Mouse (Mus musculus): ENCODE measurements around the gene Palld. TPM values are rescaled to one million over a fixed set of nuclear protein-coding genes. Genes with fewer than 3 reads are reported as not detected.

The Palld gene
- polyA plus RNA-seq, 1 experiment: 2.7 TPM

DNA sequence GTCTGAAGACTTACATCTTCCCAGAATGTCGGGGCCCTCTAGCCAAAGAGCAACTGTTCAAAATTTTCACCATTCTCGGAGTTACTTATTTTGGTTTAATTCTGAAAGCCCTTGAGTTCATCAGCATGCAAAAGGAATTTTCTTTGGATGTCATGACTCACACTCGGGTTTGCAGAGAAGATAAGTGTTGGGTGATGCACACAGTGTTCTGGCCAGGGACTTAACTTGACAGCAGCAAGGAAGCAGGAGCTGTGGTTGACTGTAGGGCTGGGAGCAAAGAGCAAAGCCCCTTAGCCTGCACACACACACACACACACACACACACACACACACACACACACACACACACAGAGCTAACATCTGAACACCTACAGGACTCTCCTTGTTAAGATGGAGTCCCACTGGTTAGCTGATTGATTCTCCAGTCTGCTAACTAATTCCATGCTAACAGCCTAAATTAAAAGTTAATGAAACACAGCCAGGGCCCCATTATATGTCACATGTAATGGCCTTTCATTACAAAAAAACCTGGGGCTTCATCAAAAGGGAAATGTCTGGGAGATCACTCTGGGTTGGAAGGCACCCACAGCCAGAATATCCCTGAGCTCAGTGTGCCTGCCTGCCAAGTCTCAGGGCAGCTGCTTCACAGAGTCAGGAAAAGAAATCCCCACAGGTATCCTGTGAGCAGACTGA, 273.4 kb downstream of the Palld start:
- Histone ChIP-seq H3K36me3 (replicated peaks; ENCODE audit: low read length) (no peaks in the 10 kb centered on the region), H3K9me3 (no peaks in the 10 kb centered on the region), H3K4me1 (peaks cover 21% of the 10 kb centered on the region), H3K4me3 (replicated peaks) (no peak overlapping the region), H3K27me3 (replicated peaks) (peaks cover under 1% of the 10 kb centered on the region)
- TF ChIP-seq FLI1 (IDR thresholded peaks at IDR 0.05; ENCODE audit: low read length) (no peak), GATA1 (IDR thresholded peaks at IDR 0.05; ENCODE audit: borderline replicate concordance, low read length) (no peak)

DNA sequence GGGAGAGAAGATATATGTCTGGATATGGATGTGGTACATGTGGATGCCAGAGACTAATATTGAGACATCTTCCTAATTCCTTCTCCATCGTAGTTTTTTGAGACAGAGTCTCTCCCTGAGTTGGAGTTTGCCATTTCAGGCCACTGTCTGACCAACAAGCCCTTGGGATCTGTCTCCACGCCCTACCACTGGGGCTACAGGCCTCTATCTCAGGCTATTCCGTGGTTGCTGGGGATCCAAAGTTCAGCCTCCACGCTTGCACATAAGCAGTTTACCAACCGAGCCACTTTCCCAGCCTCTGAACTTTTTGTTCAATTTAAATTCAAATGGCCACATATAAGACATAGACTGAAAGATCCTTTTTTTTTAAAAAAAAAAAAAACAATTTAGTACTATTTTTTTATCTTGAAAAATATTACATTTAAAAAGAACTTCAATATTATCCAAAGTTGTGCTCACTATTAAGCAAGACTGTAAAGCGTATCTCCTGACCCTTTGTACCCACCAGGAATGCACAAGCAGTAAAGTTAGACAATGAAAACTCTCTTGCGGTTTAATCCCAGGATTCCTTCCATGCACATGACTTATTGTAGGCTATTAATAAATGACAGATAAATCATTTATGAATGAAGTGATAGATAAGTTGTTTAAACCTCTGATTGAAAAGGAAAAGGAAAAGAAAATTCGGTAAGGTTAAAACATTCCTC, 276.1 kb downstream of the Palld start:
- peaks cover 19% of the 10 kb centered on the region for H3K4me1 ChIP-seq
- H3K27me3 ChIP-seq (replicated peaks): peaks cover 4% of the 10 kb centered on the region
- no peaks in the 10 kb centered on the region for H3K36me3 ChIP-seq (replicated peaks; ENCODE audit: low read length)
- no peak overlapping the region for H3K4me3 ChIP-seq (replicated peaks)
- H3K9me3 ChIP-seq: no peaks in the 10 kb centered on the region
- no peak for TF ChIP-seq GATA1 (IDR thresholded peaks at IDR 0.05; ENCODE audit: borderline replicate concordance, low read length)
- no peak for TF ChIP-seq FLI1 (IDR thresholded peaks at IDR 0.05; ENCODE audit: low read length)

DNA sequence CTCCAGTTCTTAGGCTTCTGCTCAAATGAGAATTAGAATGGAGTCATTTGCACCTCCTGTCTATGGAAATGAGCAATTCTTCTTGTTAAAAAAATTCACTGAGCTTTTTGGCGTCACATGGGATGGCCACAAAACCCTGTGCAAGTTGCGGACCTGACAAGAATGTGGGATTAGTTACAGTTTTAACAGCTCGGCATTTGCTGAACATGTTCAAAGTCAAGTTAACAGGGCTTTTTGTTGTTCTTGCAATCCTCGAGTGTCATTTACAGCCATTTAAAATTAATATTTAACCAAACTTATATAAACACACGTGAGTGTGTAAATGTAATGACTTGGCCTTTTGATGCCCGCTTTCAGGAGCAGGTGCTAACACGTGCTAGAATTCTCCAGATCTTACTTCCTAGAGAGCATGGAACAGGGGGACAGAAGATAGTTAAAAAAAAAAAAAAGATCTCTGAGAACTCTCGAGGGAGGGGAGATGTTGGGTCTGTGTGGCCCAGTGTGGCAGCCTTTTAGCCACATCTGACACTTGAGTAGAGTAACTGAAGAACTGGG, 276.8 kb downstream of the Palld start:
- no peak for TF ChIP-seq GATA1 (IDR thresholded peaks at IDR 0.05; ENCODE audit: borderline replicate concordance, low read length)
- no peak for TF ChIP-seq FLI1 (IDR thresholded peaks at IDR 0.05; ENCODE audit: low read length)
- no peaks in the 10 kb centered on the region for H3K9me3 ChIP-seq
- H3K4me1 ChIP-seq: peaks cover 26% of the 10 kb centered on the region
- H3K27me3 ChIP-seq (replicated peaks): peaks cover 4% of the 10 kb centered on the region
- H3K4me3 ChIP-seq (replicated peaks): no peak overlapping the region
- H3K36me3 ChIP-seq (replicated peaks; ENCODE audit: low read length): no peaks in the 10 kb centered on the region

DNA sequence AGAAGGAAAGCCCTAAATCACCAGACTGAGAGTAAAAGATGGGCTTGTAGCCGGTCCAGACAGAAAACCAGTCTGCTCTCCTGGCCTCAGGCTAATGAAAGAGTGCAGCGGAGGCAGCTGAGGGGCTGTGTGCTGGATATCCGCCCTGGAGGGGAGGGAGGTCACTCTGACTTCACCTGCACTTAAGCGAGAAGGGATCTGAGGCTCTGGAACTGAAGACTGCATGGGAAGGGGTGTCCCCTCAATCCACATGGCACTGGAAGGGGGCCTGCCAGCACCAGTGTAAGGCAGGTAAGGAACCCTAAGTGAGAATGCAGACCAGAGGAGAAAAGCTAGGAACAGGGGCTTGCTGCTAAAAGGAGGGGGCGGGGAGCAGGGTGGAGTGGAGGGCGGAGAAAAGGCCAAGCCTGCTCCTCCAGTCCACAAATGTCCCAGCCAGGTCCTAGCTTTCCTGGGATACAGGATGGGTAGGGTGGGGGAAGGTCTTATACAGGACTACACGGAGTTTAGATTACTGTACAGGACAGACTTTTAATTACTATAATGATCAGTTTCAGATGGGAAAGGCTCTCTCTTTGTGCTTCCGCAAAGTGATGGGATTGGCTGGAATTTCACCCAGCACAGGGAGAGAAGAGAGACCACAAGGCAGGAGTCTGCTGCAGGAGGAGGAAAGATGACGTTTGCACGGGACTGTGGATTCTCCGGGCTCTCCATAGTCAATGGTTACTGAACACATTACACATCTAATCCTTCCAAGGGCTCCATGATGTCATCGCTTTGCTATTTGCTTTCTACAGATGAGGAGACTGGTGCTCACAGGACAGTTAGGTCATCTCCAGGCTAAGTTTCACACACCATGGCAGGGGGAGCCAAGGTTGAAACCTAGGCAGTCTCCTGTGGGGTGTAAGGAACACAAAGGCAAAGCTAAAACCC, 278.7 kb downstream of the Palld start:
- H3K9me3 ChIP-seq: no peaks in the 10 kb centered on the region
- H3K36me3 ChIP-seq (replicated peaks; ENCODE audit: low read length): no peaks in the 10 kb centered on the region
- TF ChIP-seq FLI1 (IDR thresholded peaks at IDR 0.05; ENCODE audit: low read length) (no peak), GATA1 (IDR thresholded peaks at IDR 0.05; ENCODE audit: borderline replicate concordance, low read length) (no peak)
- H3K4me1 ChIP-seq: peaks cover 24% of the 10 kb centered on the region
- no peak overlapping the region for H3K4me3 ChIP-seq (replicated peaks)
- H3K27me3 ChIP-seq (replicated peaks): peaks cover 4% of the 10 kb centered on the region

DNA sequence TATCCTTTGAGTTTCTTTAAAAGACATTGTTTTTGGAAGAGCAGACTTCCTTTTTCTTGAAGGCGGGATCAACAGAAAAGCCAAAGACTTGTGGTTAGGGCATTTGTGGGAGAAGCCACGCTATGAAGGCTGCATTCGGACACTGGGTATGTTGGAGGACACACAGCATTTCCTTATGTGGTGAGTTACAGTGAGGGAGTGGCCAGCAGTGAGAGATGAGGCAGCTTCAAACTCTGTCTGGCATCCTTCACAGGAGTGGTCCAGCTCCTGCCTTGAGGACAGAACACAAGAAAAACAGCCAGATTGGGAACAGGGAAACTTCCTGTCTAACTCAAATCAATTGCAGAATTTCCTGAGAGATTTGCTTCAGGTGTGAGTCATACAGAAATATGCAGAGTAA, 281.2 kb downstream of the Palld start:
- no peak for TF ChIP-seq GATA1 (IDR thresholded peaks at IDR 0.05; ENCODE audit: borderline replicate concordance, low read length)
- no peak for TF ChIP-seq FLI1 (IDR thresholded peaks at IDR 0.05; ENCODE audit: low read length)
- Histone ChIP-seq H3K27me3 (replicated peaks) (peaks cover 4% of the 10 kb centered on the region), H3K36me3 (replicated peaks; ENCODE audit: low read length) (no peaks in the 10 kb centered on the region), H3K4me1 (peaks cover 44% of the 10 kb centered on the region), H3K4me3 (replicated peaks) (peak overlapping the region; percentile 82), H3K9me3 (no peaks in the 10 kb centered on the region)

DNA sequence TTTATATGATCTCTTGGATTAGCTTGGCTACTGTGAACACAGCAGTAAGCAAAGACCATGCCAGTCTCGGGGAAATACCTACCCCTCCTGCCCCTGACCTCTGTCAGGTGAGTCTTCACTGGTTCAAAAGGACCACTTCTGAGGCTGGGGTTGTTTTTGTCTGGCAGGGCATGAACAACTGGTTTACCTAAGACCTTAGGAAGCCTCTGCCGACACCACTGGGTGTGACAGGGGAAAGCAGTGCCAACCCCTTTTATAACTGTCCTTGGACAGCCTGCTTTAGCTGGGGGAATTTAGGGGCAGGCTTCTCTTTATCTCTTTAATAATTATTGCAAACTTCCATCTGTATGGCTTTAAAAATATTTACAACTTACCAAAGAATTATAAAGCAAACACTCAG, 284.8 kb downstream of the Palld start:
- Histone ChIP-seq H3K27me3 (replicated peaks) (no peaks in the 10 kb centered on the region), H3K4me3 (replicated peaks) (no peak overlapping the region), H3K9me3 (no peaks in the 10 kb centered on the region), H3K4me1 (peaks cover 71% of the 10 kb centered on the region), H3K36me3 (replicated peaks; ENCODE audit: low read length) (peaks cover 2% of the 10 kb centered on the region)
- no peak for TF ChIP-seq GATA1 (IDR thresholded peaks at IDR 0.05; ENCODE audit: borderline replicate concordance, low read length)
- TF ChIP-seq FLI1 (IDR thresholded peaks at IDR 0.05; ENCODE audit: low read length): no peak

DNA sequence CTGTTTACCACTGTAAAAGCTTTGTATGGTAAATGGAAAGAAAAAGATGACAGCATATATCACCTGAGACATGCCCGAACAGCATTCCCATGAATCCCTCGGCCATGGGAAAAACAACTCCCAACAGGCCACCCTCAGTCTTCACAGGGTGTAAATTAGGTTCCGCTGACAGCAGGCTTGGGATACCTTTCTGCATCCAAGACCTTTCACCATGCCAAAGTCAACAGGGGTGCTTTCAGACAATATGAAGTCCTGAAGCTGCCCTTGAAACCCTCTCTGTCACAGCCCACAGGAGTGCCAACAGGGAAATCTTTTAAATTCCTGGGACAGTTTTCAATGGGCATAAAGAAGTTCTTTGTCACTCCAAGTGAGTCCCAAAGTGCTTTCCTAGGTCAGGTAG, 285.4 kb downstream of the Palld start:
- Histone ChIP-seq H3K4me1 (peaks cover 73% of the 10 kb centered on the region), H3K4me3 (replicated peaks) (no peak overlapping the region), H3K36me3 (replicated peaks; ENCODE audit: low read length) (peaks cover 2% of the 10 kb centered on the region), H3K9me3 (no peaks in the 10 kb centered on the region), H3K27me3 (replicated peaks) (no peaks in the 10 kb centered on the region)
- TF ChIP-seq GATA1 (IDR thresholded peaks at IDR 0.05; ENCODE audit: borderline replicate concordance, low read length) (no peak), FLI1 (IDR thresholded peaks at IDR 0.05; ENCODE audit: low read length) (no peak)

DNA sequence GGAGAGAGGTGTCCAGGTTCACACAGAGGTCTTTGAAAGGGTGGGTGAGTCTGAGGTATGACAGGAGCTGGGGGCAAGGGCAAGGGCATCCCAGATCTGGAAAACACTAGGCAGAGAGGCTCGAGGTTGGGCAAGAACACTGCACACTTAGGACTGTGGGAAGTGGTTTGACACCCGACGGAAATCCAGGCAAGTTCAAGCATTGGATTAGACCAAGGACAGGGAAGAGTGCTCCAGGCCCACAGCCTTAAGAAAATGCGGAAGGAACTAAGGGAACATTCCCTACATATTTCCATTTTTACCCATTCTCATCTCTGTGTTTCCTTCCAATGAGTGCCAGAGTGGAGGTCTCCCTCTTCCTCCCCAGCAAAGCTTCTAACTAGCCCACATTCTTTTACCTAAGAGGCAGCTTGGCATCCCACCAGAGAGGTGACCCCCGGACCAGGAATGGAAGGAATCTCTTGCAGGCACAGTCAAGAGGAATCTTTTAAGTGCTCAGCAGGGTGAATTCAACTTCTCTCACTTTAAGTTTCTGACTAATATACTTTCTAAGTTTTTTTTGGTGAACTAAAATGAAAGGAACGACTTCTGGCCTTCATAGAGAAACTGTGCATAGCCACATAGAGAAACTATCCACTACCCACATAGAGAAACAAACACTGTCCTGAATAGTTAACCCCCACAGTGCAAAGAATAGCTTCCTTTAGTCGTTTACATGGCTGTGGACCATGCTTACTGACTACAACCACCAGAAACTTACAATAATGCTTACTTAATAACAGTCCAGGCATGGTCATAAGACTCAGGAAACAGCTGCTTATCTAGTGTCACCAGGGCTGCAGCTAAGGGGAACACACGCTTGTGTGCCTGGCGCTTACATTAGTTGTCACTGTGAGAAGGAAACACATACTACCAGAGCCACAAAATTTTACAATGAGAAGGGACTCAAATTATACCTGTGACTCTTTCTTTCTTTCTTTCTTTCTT, 286.5 kb downstream of the Palld start:
- no peaks in the 10 kb centered on the region for H3K9me3 ChIP-seq
- H3K36me3 ChIP-seq (replicated peaks; ENCODE audit: low read length): peaks cover 2% of the 10 kb centered on the region
- peaks cover 66% of the 10 kb centered on the region for H3K4me1 ChIP-seq
- peak; percentile 77; the same call in 1 of the 2 replicates for TF ChIP-seq FLI1 (IDR thresholded peaks at IDR 0.05; ENCODE audit: low read length)
- peak; percentile 85; the same call in 2 of the 3 replicates for TF ChIP-seq GATA1 (IDR thresholded peaks at IDR 0.05; ENCODE audit: borderline replicate concordance, low read length)
- peak overlapping the region; percentile 70 for H3K4me3 ChIP-seq (replicated peaks)
- no peaks in the 10 kb centered on the region for H3K27me3 ChIP-seq (replicated peaks)
